Mouse (Mus musculus) forebrain, embryonic 15.5 days (tissue): ENCODE data around the gene Parp12. TPM values are rescaled to one million over a fixed set of nuclear protein-coding genes. Genes with fewer than 3 reads are reported as not detected.

Source experiments
- ATAC-seq: fragments of 200-750 bp; cut with Nextera tagmentation; replicated peaks from 2 replicates; pipeline ENCODE4 v1.8.0; 2017; ENCODE audit warnings: mild to moderate bottlenecking, moderate TSS enrichment, moderate library complexity
- H3K27ac ChIP-seq: fragments of 300-500 bp; sonication (generic); replicated peaks from 2 replicates; pipeline ENCODE4 v1.5.1; 2015; ENCODE audit warnings: mild to moderate bottlenecking, inconsistent platforms
- H3K27me3 ChIP-seq: fragments of 300-500 bp; sonication (generic); 2 replicates; pipeline ENCODE4 v1.6.1; 2015; ENCODE audit warnings: inconsistent platforms
- H3K36me3 ChIP-seq: fragments of 300-500 bp; sonication (generic); 2 replicates; pipeline ENCODE4 v1.6.1; 2015; ENCODE audit warnings: mild to moderate bottlenecking, inconsistent platforms
- H3K4me1 ChIP-seq: fragments of 300-500 bp; sonication (generic); 2 replicates; pipeline ENCODE4 v1.6.1; 2015; ENCODE audit warnings: inconsistent platforms
- H3K4me2 ChIP-seq: fragments of 300-500 bp; sonication (generic); replicated peaks from 2 replicates; pipeline ENCODE4 v1.6.1; 2015; ENCODE audit warnings: mild to moderate bottlenecking, inconsistent platforms
- H3K4me3 ChIP-seq: fragments of 300-500 bp; sonication (generic); 2 replicates; pipeline ENCODE4 v1.5.1; 2015; ENCODE audit warnings: mild to moderate bottlenecking, inconsistent platforms
- H3K9ac ChIP-seq: fragments of 300-500 bp; sonication (generic); replicated peaks from 2 replicates; pipeline ENCODE4 v1.6.1; 2015; ENCODE audit warnings: mild to moderate bottlenecking, inconsistent platforms
- H3K9me3 ChIP-seq: fragments of 300-500 bp; sonication (generic); 2 replicates; pipeline ENCODE4 v1.6.1; 2016; ENCODE audit warnings: inconsistent platforms
- WGBS: fragments of 180-500 bp; shearing (Covaris S2); methylation state at CpG from one replicate; pipeline ENCODE4 v1.1.7; 2015; ENCODE audit warnings: mixed read lengths; 5-methylcytosine and 5-hydroxymethylcytosine counted together
- polyA plus RNA-seq: library from polyadenylated mRNA; unstranded; fragments of >200 nt; fragmentation: Nextera tagmentation; extraction: Ambion mirVana; gene quantifications from 2 replicates; pipeline ENCODE4 v1.2.1, GENCODE M21; 2015

Parp12 gene
- polyA plus RNA-seq, 1 experiment from 2014 or later = 2.9 TPM

- H3K4me1 ChIP-seq = no peaks in the 10 kb centered on the region
- no peaks in the 10 kb centered on the region for H3K27me3 ChIP-seq
- H3K4me3 ChIP-seq = no peak overlapping the region
- ATAC-seq = no peak
- no peak overlapping the region for H3K9ac ChIP-seq
- H3K27ac ChIP-seq = no peak overlapping the region
- H3K9me3 ChIP-seq = no peaks in the 10 kb centered on the region
- no peaks in the 10 kb centered on the region for H3K36me3 ChIP-seq
- H3K4me2 ChIP-seq = no peak overlapping the region
- WGBS = 53% methylated on average over 2 of the region's 2 CpGs
These were observed 11.3 kb downstream of the Parp12 start for GRCm38 (mm10) chr6:39106812-39107211.

- Histone ChIP-seq H3K9ac (no peak overlapping the region), H3K4me2 (no peak overlapping the region), H3K27ac (no peak overlapping the region), H3K36me3 (no peaks in the 10 kb centered on the region), H3K4me1 (no peaks in the 10 kb centered on the region), H3K27me3 (no peaks in the 10 kb centered on the region), H3K4me3 (no peak overlapping the region), H3K9me3 (no peaks in the 10 kb centered on the region)
- WGBS = 86% methylated on average over 4 of the region's 4 CpGs
- ATAC-seq = no peak
These were observed 13.5 kb downstream of the Parp12 start for GRCm38 (mm10) chr6:39104631-39105030.

GRCm38 (mm10) chr6:39076498-39076897 is 41.7 kb downstream of the Parp12 start:
- no peak for ATAC-seq
- H3K36me3 ChIP-seq = no peaks in the 10 kb centered on the region
- no peaks in the 10 kb centered on the region for H3K9me3 ChIP-seq
- no peak overlapping the region for H3K4me2 ChIP-seq
- no peak overlapping the region for H3K4me3 ChIP-seq
- H3K9ac ChIP-seq = no peak overlapping the region
- no peak overlapping the region for H3K27ac ChIP-seq
- H3K4me1 ChIP-seq = peaks cover 10% of the 10 kb centered on the region
- H3K27me3 ChIP-seq = no peaks in the 10 kb centered on the region

GRCm38 (mm10) chr6:39074186-39074585 is 44.0 kb downstream of the Parp12 start:
- no peaks in the 10 kb centered on the region for H3K27me3 ChIP-seq
- H3K4me1 ChIP-seq = peaks cover 10% of the 10 kb centered on the region
- H3K9ac ChIP-seq = no peak overlapping the region
- no peak overlapping the region for H3K4me3 ChIP-seq
- ATAC-seq = peak; percentile 84
- no peaks in the 10 kb centered on the region for H3K9me3 ChIP-seq
- H3K36me3 ChIP-seq = no peaks in the 10 kb centered on the region
- no peak overlapping the region for H3K4me2 ChIP-seq
- no peak overlapping the region for H3K27ac ChIP-seq

- 59% methylated on average over 5 of the region's 5 CpGs for WGBS
- H3K9me3 ChIP-seq = no peaks in the 10 kb centered on the region
- peaks cover 10% of the 10 kb centered on the region for H3K4me1 ChIP-seq
- no peak overlapping the region for H3K9ac ChIP-seq
- H3K27me3 ChIP-seq = no peaks in the 10 kb centered on the region
- no peak for ATAC-seq
- no peak overlapping the region for H3K4me3 ChIP-seq
- no peak overlapping the region for H3K4me2 ChIP-seq
- no peak overlapping the region for H3K27ac ChIP-seq
- H3K36me3 ChIP-seq = no peaks in the 10 kb centered on the region
These were observed 45.5 kb downstream of the Parp12 start for GRCm38 (mm10) chr6:39072664-39073063.

GRCm38 (mm10) chr6:39066935-39067578 is 51.1 kb downstream of the Parp12 start:
- no peaks in the 10 kb centered on the region for H3K27me3 ChIP-seq
- H3K36me3 ChIP-seq = no peaks in the 10 kb centered on the region
- no peak overlapping the region for H3K4me3 ChIP-seq
- H3K9ac ChIP-seq = 0 out of 2 replicates have a peak overlapping the region, but pooled peaks have one; percentile 20
- peak overlapping the region; percentile 44; the same call in 1 of the 2 replicates for H3K27ac ChIP-seq
- no peak overlapping the region for H3K4me2 ChIP-seq
- WGBS = 39% methylated on average over 12 of the region's 12 CpGs
- peak; percentile 83 for ATAC-seq
- no peaks in the 10 kb centered on the region for H3K9me3 ChIP-seq
- no peaks in the 10 kb centered on the region for H3K4me1 ChIP-seq

- H3K4me1 ChIP-seq = peaks cover 4% of the 10 kb centered on the region; the same call in 1 of the 2 replicates
- no peaks in the 10 kb centered on the region for H3K27me3 ChIP-seq
- H3K4me2 ChIP-seq = no peak overlapping the region
- ATAC-seq = no peak
- H3K36me3 ChIP-seq = no peaks in the 10 kb centered on the region
- WGBS = 66% methylated on average over 2 of the region's 2 CpGs
- H3K9ac ChIP-seq = no peak overlapping the region
- H3K27ac ChIP-seq = no peak overlapping the region
- H3K4me3 ChIP-seq = no peak overlapping the region
- H3K9me3 ChIP-seq = no peaks in the 10 kb centered on the region
These were observed 54.6 kb downstream of the Parp12 start for GRCm38 (mm10) chr6:39063541-39063940.

GRCm38 (mm10) chr6:39061180-39061579 is 57.0 kb downstream of the Parp12 start:
- no peak for ATAC-seq

GRCm38 (mm10) chr6:39059547-39060497 is 58.3 kb downstream of the Parp12 start:
- H3K36me3 ChIP-seq = no peaks in the 10 kb centered on the region
- ATAC-seq = no peak
- H3K4me1 ChIP-seq = peaks cover 17% of the 10 kb centered on the region
- H3K9ac ChIP-seq = no peak overlapping the region
- no peak overlapping the region for H3K4me3 ChIP-seq
- no peak overlapping the region for H3K4me2 ChIP-seq
- H3K27me3 ChIP-seq = no peaks in the 10 kb centered on the region
- no peak overlapping the region for H3K27ac ChIP-seq
- 90% methylated on average over 12 of the region's 12 CpGs for WGBS
- no peaks in the 10 kb centered on the region for H3K9me3 ChIP-seq

More at GRCm38 (mm10) chr6:39061180-39061579, 57.0 kb downstream of the Parp12 start:
- no peaks in the 10 kb centered on the region for H3K9me3 ChIP-seq
- no peaks in the 10 kb centered on the region for H3K27me3 ChIP-seq
- no peak overlapping the region for H3K9ac ChIP-seq
- H3K27ac ChIP-seq = no peak overlapping the region
- H3K4me2 ChIP-seq = no peak overlapping the region
- 40% methylated on average over 4 of the region's 4 CpGs for WGBS
- H3K36me3 ChIP-seq = no peaks in the 10 kb centered on the region
- H3K4me3 ChIP-seq = no peak overlapping the region
- H3K4me1 ChIP-seq = peaks cover 4% of the 10 kb centered on the region; the same call in 1 of the 2 replicates

GRCm38 (mm10) chr6:39058936-39059335 is 59.2 kb downstream of the Parp12 start:
- WGBS = 75% methylated on average over 3 of the region's 3 CpGs
- Histone ChIP-seq H3K9ac (no peak overlapping the region), H3K9me3 (no peaks in the 10 kb centered on the region), H3K4me2 (no peak overlapping the region), H3K4me1 (peaks cover 25% of the 10 kb centered on the region), H3K36me3 (no peaks in the 10 kb centered on the region), H3K27ac (no peak overlapping the region), H3K27me3 (no peaks in the 10 kb centered on the region), H3K4me3 (no peak overlapping the region)
- no peak for ATAC-seq

GRCm38 (mm10) chr6:39058389-39058788 is 59.8 kb downstream of the Parp12 start:
- Histone ChIP-seq H3K9me3 (no peaks in the 10 kb centered on the region), H3K27ac (no peak overlapping the region), H3K27me3 (no peaks in the 10 kb centered on the region), H3K4me1 (peaks cover 27% of the 10 kb centered on the region), H3K4me2 (no peak overlapping the region), H3K4me3 (no peak overlapping the region), H3K9ac (no peak overlapping the region), H3K36me3 (no peaks in the 10 kb centered on the region)
- no peak for ATAC-seq
- WGBS = 65% methylated on average over 3 of the region's 3 CpGs

- H3K4me1 ChIP-seq = peaks cover 29% of the 10 kb centered on the region
- no peak overlapping the region for H3K9ac ChIP-seq
- no peak overlapping the region for H3K4me2 ChIP-seq
- H3K27me3 ChIP-seq = no peaks in the 10 kb centered on the region
- H3K36me3 ChIP-seq = no peaks in the 10 kb centered on the region
- H3K27ac ChIP-seq = no peak overlapping the region
- H3K4me3 ChIP-seq = no peak overlapping the region
- H3K9me3 ChIP-seq = no peaks in the 10 kb centered on the region
- WGBS = 95% methylated on average over 1 of the region's 1 CpGs
- ATAC-seq = no peak
These were observed 61.0 kb downstream of the Parp12 start for GRCm38 (mm10) chr6:39057161-39057560.
